Mouse (Mus musculus) myocyte (in vitro differentiated cells): Measurements from ENCODE around the gene Rbp7. TPM values are rescaled to one million over a fixed set of nuclear protein-coding genes. Genes with fewer than 3 reads are reported as not detected.
"Not testable (repeated sequence)": the region's sequence is repeated elsewhere in the genome, so short reads cannot be mapped to it uniquely, and the experiment has no call there.

Experiments used
- H3K27me3 ChIP-seq: one replicate; pipeline ENCODE4 v1.6.1; 2011; ENCODE audit not compliant: control insufficient read depth, insufficient read depth, insufficient read length
- H3K36me3 ChIP-seq: one replicate; pipeline ENCODE4 v1.6.1; 2011; ENCODE audit not compliant: control insufficient read depth, insufficient read depth
- H3K4me2 ChIP-seq: one replicate; pipeline ENCODE4 v1.6.1; 2011; ENCODE audit warnings: low read depth, control low read depth
- H3K4me3 ChIP-seq: one replicate; pipeline ENCODE4 v1.5.1; 2011; ENCODE audit warnings: mild to moderate bottlenecking, control low read depth, moderate library complexity
- H3K79me2 ChIP-seq: one replicate; pipeline ENCODE4 v1.6.1; 2011; ENCODE audit not compliant: control insufficient read depth, insufficient read depth
- H3ac ChIP-seq: one replicate; pipeline ENCODE4 v1.6.1; 2011; ENCODE audit not compliant: control insufficient read depth, insufficient read length
- CEBPB ChIP-seq: IDR thresholded peaks from 2 replicates; pipeline ENCODE4 v1.6.1; 2011; ENCODE audit warnings: mild to moderate bottlenecking, moderate library complexity; ENCODE audit not compliant: poor library complexity, insufficient read depth, severe bottlenecking
- E2F4 ChIP-seq: IDR thresholded peaks from one replicate; pipeline ENCODE4 v1.6.1; 2011; ENCODE audit warnings: mild to moderate bottlenecking, control low read depth, moderate library complexity; ENCODE audit not compliant: insufficient read depth
- MAX ChIP-seq: IDR thresholded peaks from one replicate; pipeline ENCODE4 v1.6.1; 2011; ENCODE audit warnings: low read depth, mild to moderate bottlenecking, control low read depth
- MYOD1 ChIP-seq, 3 experiments: IDR thresholded peaks; one replicate each; pipeline ENCODE4 v1.6.1; 2011; ENCODE audit warnings: control low read depth in 2 of 3, low read depth in 2 of 3, mild to moderate bottlenecking in 2 of 3, moderate library complexity in 1 of 3; ENCODE audit not compliant: insufficient read length in 2 of 3, control insufficient read depth in 1 of 3
- MYOG ChIP-seq, 3 experiments: IDR thresholded peaks; one replicate each; pipeline ENCODE4 v1.6.1; 2011; ENCODE audit warnings: control low read depth in 2 of 3, low read depth in 2 of 3, mild to moderate bottlenecking in 2 of 3; ENCODE audit not compliant: insufficient read length in 2 of 3, control insufficient read depth in 1 of 3, insufficient read depth in 1 of 3
- POLR2A ChIP-seq: IDR thresholded peaks from one replicate; pipeline ENCODE4 v1.6.1; 2011; ENCODE audit warnings: low read depth, mild to moderate bottlenecking, control low read depth, moderate library complexity; ENCODE audit not compliant: insufficient read length
- POLR2AphosphoS2 ChIP-seq: IDR thresholded peaks from one replicate; pipeline ENCODE4 v1.6.1; 2011; ENCODE audit warnings: low read depth, control low read depth; ENCODE audit not compliant: insufficient read length
- REST ChIP-seq: IDR thresholded peaks from one replicate; pipeline ENCODE4 v1.6.1; 2011; ENCODE audit warnings: mild to moderate bottlenecking, control low read depth, moderate library complexity; ENCODE audit not compliant: insufficient read depth, insufficient read length
- SRF ChIP-seq: IDR thresholded peaks from one replicate; pipeline ENCODE4 v1.6.1; 2011; ENCODE audit warnings: low read depth; ENCODE audit not compliant: control insufficient read depth, insufficient read length
- TCF12 ChIP-seq: IDR thresholded peaks from one replicate; pipeline ENCODE4 v1.6.1; 2011; ENCODE audit warnings: mild to moderate bottlenecking, control low read depth; ENCODE audit not compliant: poor library complexity, insufficient read depth, severe bottlenecking
- TCF3 ChIP-seq: IDR thresholded peaks from one replicate; pipeline ENCODE4 v1.6.1; 2011; ENCODE audit warnings: low read depth, control low read depth; ENCODE audit not compliant: insufficient read length
- USF1 ChIP-seq: IDR thresholded peaks from one replicate; pipeline ENCODE4 v1.6.1; 2011; ENCODE audit warnings: low read depth, mild to moderate bottlenecking, control low read depth, moderate library complexity
- polyA plus RNA-seq: library from polyadenylated mRNA; unstranded; fragments of >200 nt; fragmentation: generic; extraction: Trizol; gene quantifications from one replicate; pipeline ENCODE4 v1.2.1, GENCODE M21; 2012; ENCODE audit warnings: missing spikeins

The Rbp7 gene
- polyA plus RNA-seq, 1 experiment = not detected

DNA sequence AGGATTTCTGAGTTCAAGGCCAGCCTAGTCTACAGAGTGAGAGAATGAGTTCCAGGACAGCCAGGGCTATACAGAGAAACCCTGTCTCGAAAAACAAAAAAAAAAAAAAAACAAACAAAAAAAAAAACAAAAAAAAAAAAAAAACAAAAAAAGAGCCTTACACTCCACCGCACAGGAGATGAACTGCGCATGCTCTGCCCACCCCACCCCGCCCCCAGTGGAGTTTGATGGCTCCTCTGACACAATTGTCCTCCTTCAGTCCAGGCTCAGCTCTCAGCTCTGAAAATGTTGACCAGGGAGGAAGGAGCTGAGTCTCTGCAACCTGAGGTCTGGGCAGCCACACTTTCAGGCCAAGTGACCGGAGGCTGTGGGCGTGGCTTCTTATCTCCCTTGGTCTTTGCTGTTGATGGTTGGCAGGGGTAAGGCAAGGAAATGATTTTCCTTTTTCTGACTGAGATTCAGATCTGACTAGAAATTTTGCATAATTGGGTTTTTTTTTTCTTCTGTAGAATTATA, 8.7 kb upstream of the Rbp7 start:
- Histone ChIP-seq H3K36me3 (peaks cover 8% of the 10 kb centered on the region), H3K4me2 (no peak overlapping the region), H3ac (no peak overlapping the region), H3K79me2 (no peaks in the 10 kb centered on the region), H3K27me3 (no peaks in the 10 kb centered on the region), H3K4me3 (no peak overlapping the region)
- TF ChIP-seq POLR2A (no peak), TCF3 (no peak), USF1 (no peak), REST (no peak), MYOD1 (IDR thresholded peaks at IDR 0.05; ENCODE audit: control insufficient read depth in 1 of 3, insufficient read length in 2 of 3, low read depth in 2 of 3) (no peak), SRF (no peak)

DNA sequence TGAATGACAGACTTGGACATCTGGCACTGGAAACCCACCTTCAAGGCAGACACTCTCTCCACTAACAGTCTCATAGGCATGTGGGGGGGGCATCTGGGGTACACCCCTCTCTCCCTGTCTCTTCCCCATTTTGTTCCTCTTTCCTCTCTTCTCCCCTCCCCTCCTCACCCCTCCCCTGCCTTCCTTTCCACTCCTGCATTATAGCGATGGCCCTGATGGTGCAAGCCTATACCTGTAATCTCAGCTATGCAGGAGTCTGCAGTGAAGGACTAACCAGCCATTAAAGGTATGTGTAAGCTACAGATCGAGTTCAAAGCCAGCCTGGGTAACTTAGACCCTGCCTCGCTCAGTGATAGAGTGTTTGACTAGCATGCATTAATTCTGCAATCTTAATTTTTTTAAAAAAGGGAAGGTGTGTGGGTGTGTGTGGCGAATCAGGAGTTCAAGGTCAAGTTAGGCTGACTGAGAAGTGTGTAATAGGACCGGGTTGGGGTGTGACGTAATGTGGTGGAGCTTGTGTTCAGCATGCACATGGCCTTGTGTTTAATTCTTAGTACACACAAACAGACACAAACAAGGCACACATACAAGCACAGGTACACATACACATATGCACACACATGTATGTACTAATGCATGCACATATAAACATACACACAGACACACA, 7.7 kb upstream of the Rbp7 start:
- Histone ChIP-seq H3K4me3 (no peak overlapping the region), H3ac (no peak overlapping the region), H3K79me2 (no peaks in the 10 kb centered on the region), H3K27me3 (no peaks in the 10 kb centered on the region), H3K4me2 (no peak overlapping the region), H3K36me3 (peaks cover 3% of the 10 kb centered on the region)
- TF ChIP-seq SRF = no peak
- TF ChIP-seq POLR2A = no peak
- TF ChIP-seq MAX = no peak
- TF ChIP-seq CEBPB = no peak
- TF ChIP-seq TCF12 = no peak
- no peak for TF ChIP-seq E2F4
- TF ChIP-seq POLR2AphosphoS2 = no peak
- TF ChIP-seq REST = no peak
- TF ChIP-seq TCF3 = no peak
- TF ChIP-seq USF1 = no peak
- TF ChIP-seq MYOD1 (IDR thresholded peaks at IDR 0.05; ENCODE audit: control insufficient read depth in 1 of 3, insufficient read length in 2 of 3, low read depth in 2 of 3) = no peak

DNA sequence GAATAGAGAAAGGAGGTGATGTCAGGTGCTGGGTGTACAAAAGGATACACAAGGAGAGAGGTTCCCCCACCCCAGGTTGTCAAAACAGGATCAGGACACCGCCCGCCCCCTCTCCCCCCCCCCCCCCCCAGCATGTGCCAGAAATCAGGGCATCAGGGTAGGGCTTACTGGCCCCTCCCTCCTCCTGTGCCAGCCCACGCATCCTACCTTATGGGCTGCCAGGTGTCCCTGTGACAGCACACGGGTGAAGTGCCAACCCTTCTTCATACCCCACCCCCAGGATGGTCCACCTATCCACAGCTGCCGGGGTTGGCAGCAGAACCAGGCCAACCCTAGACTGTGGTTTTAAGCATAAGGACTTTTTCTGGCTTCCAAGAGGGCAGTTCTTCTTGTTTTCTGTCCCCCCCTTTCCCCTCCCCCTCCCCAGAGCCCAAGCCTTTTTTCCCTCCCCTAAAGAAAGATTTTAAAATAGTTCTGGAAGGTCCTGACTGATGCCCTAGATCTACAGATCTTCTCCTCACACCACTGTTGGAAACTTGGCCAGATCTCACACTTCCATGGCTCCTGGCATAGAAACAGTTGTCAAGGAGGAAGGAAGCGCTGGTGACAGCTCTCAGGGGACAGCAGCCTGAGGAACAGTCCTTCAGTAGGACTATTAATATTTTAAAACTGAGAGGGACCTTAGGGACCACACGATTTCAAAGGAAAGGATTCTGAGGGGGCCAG, 7.0 kb upstream of the Rbp7 start:
- Histone ChIP-seq H3K4me3 (no peak overlapping the region), H3K4me2 (no peak overlapping the region), H3K27me3 (no peaks in the 10 kb centered on the region), H3K79me2 (no peaks in the 10 kb centered on the region), H3K36me3 (no peaks in the 10 kb centered on the region), H3ac (no peak overlapping the region)
- TF ChIP-seq MAX (no peak), POLR2AphosphoS2 (no peak), E2F4 (no peak), MYOG (IDR thresholded peaks at IDR 0.05; ENCODE audit: control insufficient read depth in 1 of 3, insufficient read depth in 1 of 3, insufficient read length in 2 of 3, low read depth in 2 of 3) (peak in 1 of 3 experiments; percentile 23)

DNA sequence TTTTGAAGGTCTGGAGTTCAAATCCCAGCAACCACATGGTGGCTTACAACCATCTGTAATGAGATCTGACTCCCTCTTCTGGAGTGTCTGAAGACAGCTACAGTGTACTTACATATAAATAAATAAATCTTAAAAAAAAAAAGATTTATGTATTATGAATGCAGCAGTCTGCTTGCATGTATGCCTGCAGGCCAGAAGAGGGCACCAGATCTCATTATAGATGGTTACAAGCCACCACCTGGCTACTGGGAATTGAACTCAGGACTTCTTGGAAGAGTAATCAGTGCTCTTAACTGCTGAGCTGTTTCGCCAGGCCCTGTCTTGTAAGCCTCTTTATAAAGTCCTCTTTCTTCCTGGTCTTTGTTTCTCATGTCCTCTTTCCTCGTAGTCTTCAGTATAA, 5.7 kb upstream of the Rbp7 start:
- not testable (repeated sequence) for H3ac ChIP-seq, H3K36me3 ChIP-seq, H3K79me2 ChIP-seq, H3K4me3 ChIP-seq, H3K4me2 ChIP-seq, H3K27me3 ChIP-seq

DNA sequence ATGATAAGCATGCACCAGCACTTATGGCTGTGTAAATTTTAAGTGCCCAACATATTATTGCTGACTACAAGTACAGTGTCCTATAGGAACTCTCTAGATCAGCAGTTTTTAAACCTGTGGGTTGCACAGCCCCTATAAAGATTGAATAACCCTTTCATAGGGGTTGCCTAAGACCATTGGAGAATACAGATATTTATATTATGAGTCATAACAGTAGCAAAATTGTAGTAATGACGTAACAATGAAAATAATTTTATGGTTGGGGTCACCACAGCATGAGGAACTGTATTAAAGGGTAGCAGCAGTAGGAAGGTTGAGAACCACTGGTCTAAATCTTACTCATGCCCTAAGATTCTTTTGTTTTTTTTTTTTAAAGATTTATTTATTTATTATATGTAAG, 4.6 kb upstream of the Rbp7 start:
- no peak for TF ChIP-seq MAX
- no peak for TF ChIP-seq E2F4
- TF ChIP-seq USF1 = no peak
- no peak for TF ChIP-seq CEBPB
- TF ChIP-seq POLR2A = no peak
- TF ChIP-seq REST = no peak
- TF ChIP-seq MYOD1 (IDR thresholded peaks at IDR 0.05; ENCODE audit: control insufficient read depth in 1 of 3, insufficient read length in 2 of 3, low read depth in 2 of 3) = no peak
- TF ChIP-seq TCF3 = no peak
- TF ChIP-seq MYOG (IDR thresholded peaks at IDR 0.05; ENCODE audit: control insufficient read depth in 1 of 3, insufficient read depth in 1 of 3, insufficient read length in 2 of 3, low read depth in 2 of 3) = no peak
- TF ChIP-seq POLR2AphosphoS2 = no peak
- TF ChIP-seq TCF12 = no peak
- TF ChIP-seq SRF = no peak
- H3K4me3 ChIP-seq = no peak overlapping the region
- no peaks in the 10 kb centered on the region for H3K79me2 ChIP-seq
- H3K27me3 ChIP-seq = no peaks in the 10 kb centered on the region
- no peak overlapping the region for H3K4me2 ChIP-seq
- H3K36me3 ChIP-seq = no peaks in the 10 kb centered on the region
- no peak overlapping the region for H3ac ChIP-seq
